ENCODE assay signal across 21 mouse cellular contexts in genomic region chr4:151656427-151656826, GRCm38 (mm10).
A peak's percentile ranks its signal among the peaks of the same experiment; 100 is the strongest.
DNase-seq lines count a peak whose midpoint lies in the region; ATAC-seq and TF ChIP-seq lines count a peak whose summit lies in the region.
"Had no signal": no experiment of that assay in that cellular context is flagged by ENCODE, and none has a peak within 500 bp of the region (broad histone marks: within the 10 kb centered on the region; RNA-seq: fewer than 3 reads in every experiment).

No protein-coding gene starts in this region.

- WGBS in forebrain, embryonic 14.5 days: 54% methylated on average over 10 of the region's 10 CpGs
- 30% methylated on average over 10 of the region's 10 CpGs for WGBS in forebrain, postnatal 0 days
- WGBS in hindbrain, embryonic 14.5 days: 48% methylated on average over 10 of the region's 10 CpGs
- WGBS in midbrain, embryonic 15.5 days: 55% methylated on average over 10 of the region's 10 CpGs
- WGBS in liver, embryonic 12.5 days (ENCODE audit: insufficient replicate concordance): 72% methylated on average over 10 of the region's 10 CpGs

- no peak overlapping the region for H3K27ac ChIP-seq in forebrain, embryonic 14.5 days (ENCODE audit: low read depth, low read length)
- no peak overlapping the region for H3K27ac ChIP-seq in forebrain, postnatal 0 days (ENCODE audit: low read depth, low read length)
- peak overlapping the region; percentile 59 for H3K27ac ChIP-seq in hindbrain, embryonic 14.5 days
- peak overlapping the region; percentile 41 for H3K27ac ChIP-seq in midbrain, embryonic 15.5 days
- no peak overlapping the region for H3K27ac ChIP-seq in liver, embryonic 12.5 days
- H3K27ac ChIP-seq: gastrocnemius, adult 2 months; kidney, postnatal 0 days; macrophage; stomach, postnatal 0 days had no signal

- peak; percentile 33 for DNase-seq in forebrain, embryonic 14.5 days (ENCODE audit: low spot score)
- no peak for DNase-seq in forebrain, postnatal 0 days
- peak; percentile 48 for DNase-seq in brain, adult 2 months (ENCODE audit: low read depth, low spot score)
- DNase-seq in hindbrain, embryonic 14.5 days (ENCODE audit: low spot score): no peak
- no peak for DNase-seq in right cerebral cortex, postnatal 10 days (ENCODE audit: low spot score in 2 of 2)
- no peak for DNase-seq in right cerebral cortex, postnatal 36 days (ENCODE audit: low spot score in 2 of 2)
- DNase-seq: adrenal gland, adult 2 months; cerebellum, adult 18-20 months; gastrocnemius, adult 2 months; heart, postnatal 36 days; kidney, adult 2 months; liver, postnatal 0 days; thymus, adult 2 months; thymus, postnatal 4 days had no signal

- no peak for ATAC-seq in forebrain, embryonic 14.5 days
- no peak for ATAC-seq in forebrain, postnatal 0 days
- no peak for ATAC-seq in hindbrain, embryonic 14.5 days (ENCODE audit: low FRiP score)
- ATAC-seq in midbrain, embryonic 15.5 days (replicated peaks): no peak
- no peak for ATAC-seq in liver, embryonic 12.5 days
- ATAC-seq: liver, postnatal 0 days; lung, postnatal 0 days had no signal

- no peaks in the 10 kb centered on the region for H3K4me1 ChIP-seq in forebrain, embryonic 14.5 days (ENCODE audit: control insufficient read depth, insufficient read depth, low read length)
- H3K4me1 ChIP-seq in forebrain, postnatal 0 days (ENCODE audit: insufficient read depth): no peaks in the 10 kb centered on the region
- H3K4me1 ChIP-seq in hindbrain, embryonic 14.5 days (replicated peaks; ENCODE audit: control insufficient read depth, insufficient read depth, low read length): peaks cover 32% of the 10 kb centered on the region
- peaks cover 14% of the 10 kb centered on the region for H3K4me1 ChIP-seq in midbrain, embryonic 15.5 days
- H3K4me1 ChIP-seq in liver, embryonic 12.5 days: no peaks in the 10 kb centered on the region

- no peak overlapping the region for H3K4me2 ChIP-seq in forebrain, embryonic 14.5 days (ENCODE audit: low read length)
- no peak overlapping the region for H3K4me2 ChIP-seq in forebrain, postnatal 0 days (ENCODE audit: low read depth)
- H3K4me2 ChIP-seq in hindbrain, embryonic 14.5 days (replicated peaks): no peak overlapping the region
- no peak overlapping the region for H3K4me2 ChIP-seq in midbrain, embryonic 15.5 days
- H3K4me2 ChIP-seq in liver, embryonic 12.5 days: no peak overlapping the region

- TF ChIP-seq CTCF in forebrain, postnatal 0 days (IDR thresholded peaks at IDR 0.05; ENCODE audit: low read depth): no peak

- H3K36me3 ChIP-seq in forebrain, embryonic 14.5 days (ENCODE audit: control insufficient read depth, insufficient read depth, low read length): no peaks in the 10 kb centered on the region
- H3K36me3 ChIP-seq in forebrain, postnatal 0 days (ENCODE audit: insufficient read depth): no peaks in the 10 kb centered on the region
- H3K36me3 ChIP-seq in hindbrain, embryonic 14.5 days (replicated peaks; ENCODE audit: control insufficient read depth, insufficient read depth): no peaks in the 10 kb centered on the region
- no peaks in the 10 kb centered on the region for H3K36me3 ChIP-seq in midbrain, embryonic 15.5 days (replicated peaks)
- no peaks in the 10 kb centered on the region for H3K36me3 ChIP-seq in liver, embryonic 12.5 days
- H3K36me3 ChIP-seq: forebrain, embryonic 10.5 days had no signal

- no peak overlapping the region for H3K9ac ChIP-seq in forebrain, embryonic 14.5 days (ENCODE audit: low read length)
- H3K9ac ChIP-seq in forebrain, postnatal 0 days: no peak overlapping the region
- no peak overlapping the region for H3K9ac ChIP-seq in hindbrain, embryonic 14.5 days
- H3K9ac ChIP-seq in midbrain, embryonic 15.5 days: no peak overlapping the region
- H3K9ac ChIP-seq in liver, embryonic 12.5 days: no peak overlapping the region
- H3K9ac ChIP-seq: liver, postnatal 0 days had no signal

- no peak overlapping the region for H3K4me3 ChIP-seq in forebrain, embryonic 14.5 days (ENCODE audit: low read depth, low read length)
- H3K4me3 ChIP-seq in forebrain, postnatal 0 days (ENCODE audit: low read depth, low read length): no peak overlapping the region
- no peak overlapping the region for H3K4me3 ChIP-seq in hindbrain, embryonic 14.5 days (replicated peaks; ENCODE audit: low read length)
- no peak overlapping the region for H3K4me3 ChIP-seq in midbrain, embryonic 15.5 days
- H3K4me3 ChIP-seq in liver, embryonic 12.5 days: no peak overlapping the region
- H3K4me3 ChIP-seq: forebrain, embryonic 10.5 days; gastrocnemius, adult 2 months had no signal

- no peaks in the 10 kb centered on the region for H3K27me3 ChIP-seq in forebrain, embryonic 14.5 days (replicated peaks; ENCODE audit: control insufficient read depth, insufficient read depth, low read length)
- no peaks in the 10 kb centered on the region for H3K27me3 ChIP-seq in forebrain, postnatal 0 days (ENCODE audit: insufficient read depth, low read length)
- no peaks in the 10 kb centered on the region for H3K27me3 ChIP-seq in hindbrain, embryonic 14.5 days (ENCODE audit: control insufficient read depth, insufficient read depth, low read length)
- no peaks in the 10 kb centered on the region for H3K27me3 ChIP-seq in midbrain, embryonic 15.5 days (replicated peaks)
- no peaks in the 10 kb centered on the region for H3K27me3 ChIP-seq in liver, embryonic 12.5 days (replicated peaks)

- no peaks in the 10 kb centered on the region for H3K9me3 ChIP-seq in forebrain, embryonic 14.5 days (replicated peaks; ENCODE audit: control insufficient read depth, low read length)
- no peaks in the 10 kb centered on the region for H3K9me3 ChIP-seq in forebrain, postnatal 0 days (ENCODE audit: low read length)
- no peaks in the 10 kb centered on the region for H3K9me3 ChIP-seq in hindbrain, embryonic 14.5 days (ENCODE audit: control insufficient read depth, low read length)
- H3K9me3 ChIP-seq in midbrain, embryonic 15.5 days: no peaks in the 10 kb centered on the region
- H3K9me3 ChIP-seq in liver, embryonic 12.5 days (replicated peaks): no peaks in the 10 kb centered on the region
- H3K9me3 ChIP-seq: forebrain, embryonic 10.5 days had no signal

Comparison
In these comparisons a context has a peak if more than half of its experiments do, and no peak if none do; other contexts are left out.
1. DNase-seq: peak in forebrain, embryonic 14.5 days (single experiment) and brain, adult 2 months (single experiment); none in forebrain, postnatal 0 days (single experiment), hindbrain, embryonic 14.5 days (single experiment), right cerebral cortex, postnatal 10 days (0 of 2) and right cerebral cortex, postnatal 36 days (0 of 2).
2. H3K27ac ChIP-seq: peak in hindbrain, embryonic 14.5 days (single experiment) and midbrain, embryonic 15.5 days (single experiment); none in forebrain, embryonic 14.5 days (single experiment), forebrain, postnatal 0 days (single experiment) and liver, embryonic 12.5 days (single experiment).